Mouse (Mus musculus) cerebellum, postnatal 4 days (tissue): ENCODE results near the gene Praf2.
"Not testable (repeated sequence)": the region's sequence is repeated elsewhere in the genome, so short reads cannot be mapped to it uniquely, and the experiment has no call there.

ENCODE experiments used
- DNase-seq, 2 experiments: peaks; one replicate each; pipeline ENCODE4 v3.0.0; 2022; ENCODE audit warnings: low spot score in 2 of 2, mixed read lengths in 1 of 2

Praf2 gene

DNA sequence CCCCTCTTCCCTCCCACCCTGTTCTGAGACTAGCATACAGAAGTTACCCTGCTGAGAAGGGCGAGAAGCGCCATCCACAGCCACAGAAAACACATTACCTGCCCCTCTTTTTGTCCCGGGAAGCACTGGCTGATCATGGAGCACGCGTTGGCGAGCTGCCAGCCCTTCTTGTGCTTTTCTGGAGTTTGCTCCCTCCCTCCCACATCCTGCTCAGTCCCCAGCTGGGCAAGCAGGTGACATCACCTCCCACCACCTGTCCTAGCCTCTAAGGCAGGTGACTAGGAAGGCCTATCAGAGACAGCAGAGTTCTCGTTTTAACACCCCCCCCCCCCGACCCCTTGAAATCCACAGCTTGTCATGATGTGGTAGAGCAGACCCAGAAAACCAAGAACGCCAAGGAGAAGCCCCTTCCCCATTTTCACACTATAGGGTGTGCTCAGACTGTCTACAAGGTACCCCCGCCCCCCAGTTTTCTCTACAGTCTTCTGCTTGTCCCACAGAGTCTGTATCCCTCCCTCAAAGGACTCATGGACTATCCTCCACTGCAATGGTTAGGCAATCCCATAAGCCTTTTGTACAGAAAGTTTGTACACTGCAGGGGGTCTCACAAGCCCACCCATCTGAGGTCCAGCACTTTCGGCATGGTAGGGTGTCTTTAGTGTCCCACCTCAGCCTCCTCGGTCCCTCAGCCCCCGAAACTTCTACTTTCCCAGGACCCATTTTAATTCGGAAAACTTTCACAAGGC lies 11.3 kb downstream of the Praf2 start:
- DNase-seq: no peak

DNA sequence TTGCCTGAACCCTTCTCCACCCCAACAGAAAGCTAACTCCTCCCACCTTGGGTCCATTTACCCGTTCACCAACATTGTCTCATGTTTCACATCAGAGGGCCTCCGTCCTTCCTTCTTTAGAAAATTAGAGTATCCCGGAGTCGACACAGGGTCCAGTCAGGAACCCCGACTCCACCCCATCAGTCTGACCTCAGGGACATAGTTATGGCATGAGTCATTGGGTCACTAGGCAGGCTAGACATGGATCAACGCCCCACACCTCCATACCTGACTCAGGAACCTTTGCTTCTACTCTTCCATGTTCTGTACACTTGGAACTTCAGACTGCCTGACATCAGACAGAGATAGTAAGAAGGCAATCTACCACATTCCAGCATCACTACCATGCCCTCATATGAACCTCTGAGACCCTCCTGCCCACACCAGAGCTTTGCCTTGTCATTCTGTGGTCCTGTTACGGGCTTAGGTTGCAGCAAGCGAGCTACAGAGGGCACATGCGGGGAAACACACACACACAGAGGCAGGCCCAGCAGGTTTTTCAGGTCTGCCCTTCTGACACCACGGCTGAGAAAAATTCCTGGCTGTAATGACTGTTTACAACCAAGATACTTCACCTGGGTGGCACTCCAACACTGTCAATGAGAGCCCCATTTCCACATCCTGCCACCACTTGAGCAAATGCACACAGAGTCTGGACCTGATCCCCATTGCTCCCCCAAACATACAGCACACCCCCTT lies 12.0 kb downstream of the Praf2 start:
- no peak for DNase-seq

DNA sequence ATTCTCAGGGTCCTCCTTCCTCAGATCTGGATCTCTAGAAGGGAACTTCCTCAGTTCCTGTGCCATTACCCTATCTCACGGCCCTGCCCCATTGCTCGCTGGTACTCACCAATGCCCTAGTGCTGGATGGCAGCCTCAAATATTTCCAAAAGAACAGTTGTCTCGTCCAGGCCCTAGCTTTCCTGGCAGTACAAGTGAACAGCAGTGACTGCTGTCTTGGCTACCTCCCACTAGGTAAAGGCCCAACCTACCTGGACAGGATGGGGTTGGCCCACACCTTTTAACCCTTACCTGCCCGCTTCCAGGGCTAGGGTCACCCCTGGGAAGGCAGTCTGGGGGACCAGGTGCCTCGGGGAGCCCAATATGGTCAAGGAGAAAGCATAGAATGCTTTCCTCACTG lies 12.9 kb downstream of the Praf2 start:
- DNase-seq: no peak

DNA sequence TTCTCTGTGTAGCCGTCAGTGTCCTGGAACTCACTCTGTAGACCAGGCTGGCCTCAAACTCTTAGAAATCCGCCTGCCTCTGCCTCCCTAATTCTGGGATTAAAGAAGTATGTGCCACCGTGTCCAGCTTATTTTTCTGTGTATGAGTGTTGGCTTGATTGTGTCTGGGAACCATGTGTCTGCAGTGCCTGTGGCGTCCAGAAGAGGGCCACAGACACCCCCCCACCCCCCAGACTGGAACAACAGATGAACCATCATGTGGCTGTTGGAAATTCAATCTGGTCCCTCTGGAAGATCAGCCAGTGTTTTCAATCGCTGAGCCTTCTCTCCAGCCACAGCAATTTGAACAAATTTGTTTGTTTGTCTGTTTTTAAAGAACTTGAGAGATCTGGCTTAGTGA lies 15.2 kb downstream of the Praf2 start:
- no peak for DNase-seq

DNA sequence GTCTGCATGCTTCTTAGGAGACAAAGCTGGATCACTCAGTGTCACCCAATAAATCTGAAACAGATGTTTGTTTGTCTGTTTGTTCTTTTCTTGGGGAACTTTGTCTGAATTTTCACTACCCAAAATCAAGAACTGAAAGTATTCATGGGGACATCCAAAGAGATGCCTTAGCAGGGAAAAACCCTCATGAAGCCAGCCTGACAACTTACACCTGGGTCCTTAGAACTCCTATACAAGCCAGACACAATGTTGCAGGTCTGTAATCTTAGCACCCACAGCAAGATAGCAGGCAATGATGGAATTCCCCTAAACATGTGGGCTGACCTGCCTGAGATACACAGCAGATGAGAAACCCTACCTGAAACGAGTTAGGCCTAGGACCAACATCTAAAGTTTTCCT lies 16.7 kb downstream of the Praf2 start:
- no peak for DNase-seq

DNA sequence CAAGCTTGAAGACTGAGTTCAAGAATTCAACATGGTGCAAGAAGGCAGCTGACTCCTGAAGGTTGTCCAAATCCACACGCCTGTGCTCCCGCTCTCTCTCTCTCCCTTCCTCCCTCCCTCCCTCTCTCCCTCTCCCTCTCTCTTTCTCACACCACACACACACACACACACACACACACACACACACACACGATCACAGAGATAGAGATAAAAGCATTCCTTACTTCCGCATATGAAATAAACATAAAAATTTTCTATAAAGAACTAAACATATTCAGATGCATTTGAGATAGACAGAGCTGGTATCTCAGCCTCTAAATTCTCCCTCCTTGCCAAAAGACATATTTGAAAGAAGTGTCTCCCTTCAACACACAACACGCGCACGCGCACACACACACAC lies 17.2 kb downstream of the Praf2 start:
- DNase-seq: no peak

DNA sequence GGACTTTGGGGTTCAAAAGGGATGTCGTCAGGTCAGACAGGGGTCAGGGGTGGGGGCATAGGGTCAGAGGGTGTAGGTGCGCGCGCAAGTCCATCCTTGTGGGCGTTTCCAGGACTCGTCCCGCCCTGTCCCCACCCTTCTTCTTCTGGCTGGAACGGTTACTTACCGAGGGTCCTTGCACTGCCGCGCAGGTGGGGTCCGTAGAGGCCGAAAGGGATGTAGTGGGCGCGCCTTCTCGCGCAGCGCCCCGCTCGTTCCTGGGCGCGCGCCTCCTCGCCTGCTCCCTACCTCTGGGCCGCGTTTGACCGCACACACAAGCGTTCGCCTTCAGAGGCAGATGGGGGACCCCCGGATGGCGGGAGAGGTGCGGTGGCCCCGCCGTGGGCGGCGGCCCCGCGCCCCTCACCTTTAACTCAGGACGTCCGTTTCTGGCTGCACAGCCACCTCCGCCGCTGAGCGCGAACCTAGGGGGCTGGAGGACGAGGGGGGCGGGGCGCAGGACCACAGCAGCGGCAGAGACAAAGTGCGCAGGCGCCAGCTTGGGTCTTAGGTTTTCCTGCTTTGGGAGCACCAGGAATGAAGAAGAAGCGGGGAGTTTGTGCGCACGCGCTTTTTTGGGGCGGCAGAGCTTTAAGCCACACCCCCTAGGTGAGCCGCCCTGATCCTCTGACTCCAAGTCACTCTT lies 22.3 kb downstream of the Praf2 start, which contains the start of gene Ccdc120:
TSS of gene Ccdc120 (minus strand) at position 474 of the 685 bp plus-strand sequence.
- DNase-seq: peak; percentile 31 to 72

DNA sequence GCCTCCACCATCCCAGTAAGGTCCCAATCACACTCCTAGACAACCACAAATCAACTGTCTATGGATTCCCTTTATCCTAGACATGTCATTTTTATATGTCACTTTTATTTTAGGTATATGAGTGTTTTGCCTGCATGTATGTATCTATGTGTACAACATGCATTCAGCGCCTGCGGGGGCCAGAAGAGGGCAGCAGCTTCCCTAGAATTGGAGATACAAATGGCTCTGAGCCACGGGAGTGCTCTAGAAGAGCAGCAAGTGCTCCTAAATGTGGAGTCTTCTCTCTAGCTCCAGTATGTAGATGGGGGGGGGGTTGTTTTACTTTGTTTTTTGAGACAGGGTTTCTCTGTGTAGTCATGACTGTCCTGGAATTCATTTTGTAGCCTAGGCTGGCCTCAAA lies 25.4 kb downstream of the Praf2 start:
- not testable (repeated sequence) for DNase-seq

DNA sequence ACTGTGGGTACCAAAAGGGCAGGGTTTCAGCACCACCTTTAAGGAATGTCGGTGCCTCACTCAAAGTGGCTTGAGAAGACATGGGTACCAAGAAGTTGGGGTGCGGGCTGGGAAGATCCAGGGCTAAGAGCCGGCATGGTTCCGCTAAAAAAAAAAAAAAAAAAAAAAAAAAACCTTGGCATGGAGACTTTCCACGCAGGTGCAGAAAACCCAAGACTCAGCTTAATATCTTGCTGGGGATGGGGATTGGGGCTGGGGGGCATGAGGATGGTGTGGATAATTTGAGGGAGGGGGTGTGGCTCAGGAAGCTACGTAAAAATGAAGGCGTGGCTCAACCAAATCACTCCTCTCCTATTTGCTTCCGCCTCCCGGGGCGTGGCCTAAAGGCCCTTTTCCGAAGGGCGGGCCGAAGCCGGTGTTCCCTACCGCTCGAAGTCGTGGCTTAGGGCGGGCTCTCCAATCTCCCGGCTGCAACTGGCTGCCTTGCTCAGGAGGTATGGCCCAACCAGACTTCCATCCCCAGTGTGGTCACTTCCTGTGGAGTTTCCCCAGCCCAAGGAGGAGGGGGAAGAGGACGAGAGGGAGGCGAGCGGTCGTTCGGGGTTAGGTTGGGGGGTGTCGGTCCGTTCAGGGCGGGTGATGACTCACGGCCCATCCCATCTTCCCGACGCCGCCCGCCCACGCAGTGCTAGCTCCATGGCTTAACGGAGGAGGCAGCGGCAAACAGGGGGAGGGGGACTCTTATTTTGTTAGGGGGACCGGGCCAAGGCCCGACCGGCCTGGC lies 34.1 kb downstream of the Praf2 start, which contains the start of gene Tfe3:
TSS of gene Tfe3 (plus strand) at position 424 of the 784 bp plus-strand sequence.
- peak; percentile 63 to 82 for DNase-seq

DNA sequence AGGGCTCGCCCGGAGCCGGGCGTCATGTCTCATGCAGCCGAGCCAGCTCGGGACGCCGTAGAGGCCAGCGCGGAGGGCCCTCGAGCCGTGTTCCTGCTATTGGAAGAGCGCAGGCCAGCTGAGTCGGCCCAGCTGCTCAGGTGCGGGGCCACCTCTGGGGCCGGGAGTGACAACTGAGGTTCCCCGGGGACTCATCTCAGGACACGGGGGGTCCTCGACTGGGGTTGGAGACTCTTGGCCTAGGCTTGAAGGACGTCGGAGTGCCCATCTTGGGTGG lies 34.6 kb downstream of the Praf2 start:
- no peak for DNase-seq

DNA sequence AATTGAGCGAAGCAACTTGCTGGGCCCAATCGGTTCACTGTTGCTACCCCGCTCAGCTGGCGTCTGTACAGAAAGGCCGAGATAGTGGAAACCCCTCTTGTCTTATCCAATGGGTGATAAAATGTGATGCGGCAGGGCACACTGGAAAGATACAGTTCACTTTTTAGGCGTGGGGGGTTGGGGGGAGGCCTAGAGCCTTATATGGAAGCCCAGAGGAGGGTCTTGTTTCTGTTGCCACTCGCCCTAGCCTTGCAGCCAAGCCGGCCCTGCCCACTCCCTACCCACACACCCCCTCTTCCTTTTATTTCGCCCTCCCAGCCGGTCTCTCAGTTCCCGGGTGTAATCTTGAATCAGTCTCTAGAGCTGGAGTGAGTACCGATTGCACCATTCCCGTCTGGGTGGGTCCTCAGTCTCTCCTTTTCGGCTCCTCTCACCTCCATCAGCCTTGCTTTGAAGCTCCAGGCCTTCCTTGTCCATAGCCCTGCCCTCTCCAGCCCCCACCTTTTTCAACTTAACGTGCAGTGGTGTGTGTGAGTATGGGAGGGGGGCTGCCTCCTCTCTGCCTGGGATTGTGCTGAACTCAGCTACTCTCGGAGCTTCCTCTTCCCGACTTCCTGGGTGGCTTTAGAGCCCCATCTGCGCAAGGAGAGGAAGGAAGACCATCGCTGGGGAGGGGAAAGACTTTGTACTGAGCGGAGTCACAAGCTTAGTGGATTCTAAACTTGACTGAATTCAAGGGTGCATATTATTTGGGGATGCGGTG lies 35.6 kb downstream of the Praf2 start:
- DNase-seq: no peak

DNA sequence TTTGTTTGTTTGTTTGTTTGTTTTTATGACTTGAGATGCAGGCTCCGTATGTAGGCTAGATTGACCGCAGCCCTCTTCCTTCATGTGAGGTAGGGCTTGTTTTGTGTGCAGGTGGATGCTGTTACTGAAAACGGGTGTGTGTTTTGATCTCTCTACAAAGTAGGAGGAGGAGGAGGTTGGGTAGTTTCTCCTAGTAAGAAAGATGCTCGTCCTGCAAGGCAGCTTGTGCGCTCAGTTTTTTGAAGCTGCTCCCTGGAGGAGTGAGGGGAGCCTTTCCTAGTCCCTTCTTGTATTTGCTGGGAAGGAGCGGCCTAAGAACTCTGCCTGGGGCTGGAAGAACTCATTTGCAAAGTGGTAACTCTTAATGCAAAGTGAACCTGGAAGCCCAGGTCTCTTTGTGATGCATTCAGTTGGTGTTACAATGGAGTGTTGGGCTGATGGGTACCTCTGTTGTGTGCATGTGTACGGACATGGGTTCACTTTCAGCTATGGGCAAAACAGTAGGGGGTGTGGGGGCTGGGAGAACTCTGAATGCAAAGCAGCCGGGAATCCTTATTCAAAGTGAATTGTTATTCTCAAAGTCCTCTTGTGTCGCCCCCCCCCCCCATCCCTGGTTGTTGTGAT lies 36.5 kb downstream of the Praf2 start:
- DNase-seq: no peak

DNA sequence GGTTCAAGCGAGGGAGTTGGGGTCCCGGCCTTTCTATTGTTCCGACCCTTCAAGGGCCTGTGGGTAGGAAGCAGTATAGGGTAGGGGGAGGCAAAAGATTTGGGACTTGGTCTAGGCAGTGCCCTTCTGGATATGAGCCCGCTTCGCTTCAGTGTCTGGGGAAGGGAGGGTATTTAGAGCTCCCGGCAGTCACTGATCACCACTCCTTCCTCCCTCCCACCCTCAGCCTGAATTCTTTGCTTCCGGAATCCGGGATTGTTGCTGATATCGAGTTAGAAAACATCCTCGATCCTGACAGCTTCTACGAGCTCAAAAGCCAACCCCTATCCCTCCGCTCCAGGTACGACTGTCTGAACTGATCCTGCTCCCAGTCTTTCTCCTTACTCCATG lies 37.0 kb downstream of the Praf2 start:
- DNase-seq: no peak

DNA sequence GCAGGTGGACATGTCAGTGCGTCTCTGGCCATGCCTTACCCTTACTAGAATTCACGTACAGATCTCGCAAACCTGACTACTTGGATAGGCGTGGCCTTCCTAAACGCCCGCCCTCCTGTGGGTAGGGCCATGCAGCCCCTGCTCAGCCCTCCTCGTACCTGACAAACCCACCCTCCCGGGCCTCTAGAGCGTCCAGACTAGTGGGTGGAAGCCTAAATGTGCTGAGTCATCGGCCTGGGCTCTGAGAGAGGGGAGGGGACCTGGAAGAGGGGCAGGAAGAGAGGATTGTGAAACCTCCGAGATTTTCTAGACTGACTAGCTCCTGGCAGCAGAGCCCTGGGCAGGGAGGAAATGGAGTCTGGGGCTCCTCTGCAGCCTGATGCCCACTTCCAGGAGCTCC lies 37.5 kb downstream of the Praf2 start:
- no peak for DNase-seq

DNA sequence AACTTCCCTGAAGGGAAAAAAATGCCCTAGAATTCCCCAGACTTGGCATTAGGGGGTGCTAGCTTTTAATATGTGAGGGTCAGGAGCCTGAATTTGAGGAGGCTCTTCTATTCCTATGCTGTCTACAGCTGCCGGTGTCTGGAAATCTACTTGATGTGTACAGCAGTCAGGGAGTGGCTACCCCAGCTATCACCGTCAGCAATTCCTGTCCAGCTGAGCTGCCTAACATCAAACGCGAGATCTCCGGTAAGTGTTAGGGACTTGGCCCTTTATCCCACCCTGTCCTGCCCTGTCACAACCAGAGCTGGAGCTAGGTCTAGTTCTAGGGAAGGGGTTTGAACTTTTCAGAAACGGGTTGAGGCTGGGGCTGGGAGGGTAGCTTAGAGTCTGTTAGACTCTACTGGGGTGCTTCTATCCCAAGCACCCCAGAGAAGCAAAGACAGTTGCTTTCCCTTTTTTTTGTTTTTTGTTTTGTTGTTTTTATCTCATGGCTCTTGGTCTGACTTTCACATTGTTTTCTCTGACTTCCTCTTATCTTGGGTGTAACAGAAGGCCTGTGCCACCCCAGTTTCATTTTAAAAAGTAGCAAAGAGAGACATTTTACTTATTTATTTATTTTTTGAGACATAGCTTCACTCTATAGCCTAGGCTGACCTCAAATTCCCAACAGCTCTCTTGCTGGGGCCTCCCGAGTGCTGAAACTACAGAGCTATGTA lies 41.2 kb downstream of the Praf2 start:
- DNase-seq: no peak

DNA sequence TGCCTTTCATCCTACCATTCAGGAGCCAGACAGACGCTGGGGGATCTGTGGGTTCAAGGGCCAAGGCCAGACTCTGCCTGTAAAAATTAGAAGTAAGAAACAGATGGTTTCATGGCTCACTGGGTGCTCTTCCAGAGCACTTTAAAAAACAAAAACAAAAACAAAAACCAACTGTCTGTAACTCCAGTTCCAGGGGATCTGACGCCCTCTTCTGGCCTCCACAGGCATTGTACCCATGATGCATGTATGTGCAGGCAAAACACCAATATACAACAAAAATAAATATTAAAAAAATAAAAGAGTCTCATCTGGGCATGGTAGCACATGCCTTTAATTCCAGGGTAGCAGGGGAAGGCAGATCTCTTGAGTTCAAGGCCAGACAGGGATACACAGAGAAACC lies 44.5 kb downstream of the Praf2 start:
- DNase-seq: no peak

DNA sequence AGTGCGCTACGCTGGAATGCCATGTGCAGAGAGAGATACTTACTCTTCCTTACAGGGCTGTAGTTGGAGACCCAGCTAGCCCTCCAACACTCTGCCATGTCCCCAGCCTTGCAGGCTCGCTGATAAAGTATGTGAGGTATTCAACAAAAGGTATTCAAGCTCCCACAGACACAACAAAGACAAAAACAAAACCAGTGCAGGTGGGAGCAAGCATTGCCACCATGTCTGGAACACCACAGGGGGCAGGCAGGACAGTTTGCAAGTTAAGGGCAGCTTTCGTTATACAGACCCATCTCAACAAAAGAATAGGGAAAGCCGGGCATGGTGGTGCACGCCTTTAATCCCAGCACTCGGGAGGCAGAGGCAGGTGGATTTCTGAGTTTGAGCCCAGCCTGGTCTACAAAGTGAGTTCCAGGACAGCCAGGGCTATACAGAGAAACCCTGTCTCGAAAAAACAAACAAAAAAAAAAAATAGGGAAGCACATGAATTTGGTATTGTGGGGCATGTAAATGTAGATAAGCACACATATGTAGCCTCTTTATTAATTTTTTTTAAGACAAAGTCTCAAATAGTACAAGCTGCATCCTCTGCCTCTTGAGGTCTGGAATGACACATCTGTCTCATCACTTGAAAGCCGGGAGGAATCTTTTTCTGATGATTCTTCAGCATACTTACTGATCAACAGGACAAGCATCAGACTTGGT lies 47.4 kb downstream of the Praf2 start:
- no peak for DNase-seq

DNA sequence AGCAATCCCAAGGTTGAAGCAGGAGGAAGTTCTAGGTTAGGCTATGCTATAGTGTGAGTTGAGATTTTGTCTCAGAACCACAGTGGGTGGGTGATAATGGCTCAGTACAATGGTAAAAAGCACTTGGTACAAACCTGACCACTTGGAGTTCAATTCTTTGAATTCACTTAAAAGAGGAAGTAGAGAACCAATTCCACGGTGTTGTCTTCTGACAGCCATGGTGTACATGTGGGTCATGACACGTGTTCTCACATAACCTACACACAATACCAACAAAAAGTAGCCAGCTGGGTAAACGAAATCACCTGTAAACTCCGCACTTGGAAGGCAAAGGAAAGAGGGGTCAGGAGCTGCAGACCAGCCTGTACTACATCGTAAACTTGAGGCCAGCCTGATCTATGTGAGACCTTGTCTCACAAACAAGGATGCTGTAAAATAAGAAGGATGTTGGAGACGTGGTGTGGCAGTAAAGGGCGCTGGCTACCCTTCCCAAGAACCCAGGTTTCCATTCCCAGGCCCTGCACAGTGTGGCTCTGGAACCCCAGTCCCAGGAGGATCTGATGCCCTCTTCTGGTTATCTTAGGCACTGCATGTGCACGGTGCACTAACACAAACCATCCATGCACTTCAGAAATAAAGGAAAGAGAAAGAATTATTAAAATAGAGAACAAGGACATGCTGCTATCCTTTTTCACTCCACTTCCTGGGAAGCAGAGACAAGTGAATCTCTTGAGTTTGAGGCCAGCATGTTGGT lies 48.3 kb downstream of the Praf2 start:
- peak in 1 of 2 experiments; percentile 63 for DNase-seq
